In the genomic region with DNA sequence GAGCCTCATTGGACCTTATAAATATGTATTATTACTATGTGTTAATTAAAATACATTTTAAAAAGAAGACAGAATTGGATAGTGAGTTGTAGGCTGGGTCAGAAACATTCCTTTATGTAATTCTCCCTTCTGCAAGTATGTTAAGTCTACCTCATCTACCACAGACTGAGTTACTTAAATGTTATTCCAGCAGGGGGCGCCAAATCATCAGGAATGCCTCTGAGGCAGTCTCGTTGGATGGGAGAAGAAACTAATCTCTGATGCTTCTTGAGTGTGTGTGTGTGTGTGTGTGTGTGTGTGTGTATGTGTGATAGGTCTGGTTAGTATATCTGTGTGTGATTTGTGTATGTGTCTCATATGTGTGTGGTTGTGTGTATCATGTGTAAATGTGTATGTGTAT, we compare ENCODE assay signal across 1 mouse cellular context.
TF ChIP-seq lines count a peak whose summit lies in the region.

No protein-coding gene starts in this region.

TF ChIP-seq in CH12.LX, 34 proteins besides CTCF, POLR2A, EP300 and RAD21 (continued from another document):
- TF ChIP-seq ZNF384 (IDR thresholded peaks at IDR 0.05; ENCODE audit: low read depth, low read length): no peak
- 0 out of 2 replicates have a peak, but pooled peaks have one; percentile 24 for TF ChIP-seq MAZ (IDR thresholded peaks at IDR 0.05; ENCODE audit: low read depth, low read length)
- TF ChIP-seq CHD1 (IDR thresholded peaks at IDR 0.05; ENCODE audit: low read depth, low read length): no peak
- TF ChIP-seq SIN3A (IDR thresholded peaks at IDR 0.05; ENCODE audit: low read length): 0 out of 2 replicates have a peak, but pooled peaks have one; percentile 37
- no peak for TF ChIP-seq ETS1 (conservative IDR thresholded peaks at IDR 0.05; ENCODE audit: low read depth, low read length)
- no peak for TF ChIP-seq MAX (IDR thresholded peaks at IDR 0.05; ENCODE audit: low read length)
- no peak for TF ChIP-seq MEF2A (IDR thresholded peaks at IDR 0.05; ENCODE audit: borderline replicate concordance, low read depth, low read length)
- peak; percentile 33; the same call in 1 of the 2 replicates for TF ChIP-seq IRF4 (IDR thresholded peaks at IDR 0.05; ENCODE audit: low read depth, low read length)
- no peak for TF ChIP-seq KAT2A (IDR thresholded peaks at IDR 0.05; ENCODE audit: insufficient replicate concordance, low read length)
- no peak for TF ChIP-seq TCF12 (IDR thresholded peaks at IDR 0.05; ENCODE audit: low read depth, low read length)
- no peak for TF ChIP-seq JUN (IDR thresholded peaks at IDR 0.05; ENCODE audit: insufficient read depth, low read depth, low read length)
- TF ChIP-seq RCOR1 (conservative IDR thresholded peaks at IDR 0.05; ENCODE audit: low read depth, low read length): no peak
- no peak for TF ChIP-seq GABPA (IDR thresholded peaks at IDR 0.05; ENCODE audit: insufficient replicate concordance, low read depth, low read length)
- TF ChIP-seq ZKSCAN1 (IDR thresholded peaks at IDR 0.05; ENCODE audit: borderline replicate concordance, low read depth, low read length): no peak
- no peak for TF ChIP-seq CHD2 (IDR thresholded peaks at IDR 0.05; ENCODE audit: low read length)
- TF ChIP-seq SMC3 (IDR thresholded peaks at IDR 0.05; ENCODE audit: low read depth, low read length): peak; percentile 99
- peak; percentile 90 for TF ChIP-seq ZC3H11A (IDR thresholded peaks at IDR 0.05; ENCODE audit: low read depth, low read length)
- TF ChIP-seq JUND (conservative IDR thresholded peaks at IDR 0.05; ENCODE audit: low read depth, low read length): no peak; the same call in 1 of the 2 replicates
- 0 out of 2 replicates have a peak, but pooled peaks have one; percentile 32 for TF ChIP-seq MAFK (IDR thresholded peaks at IDR 0.05; ENCODE audit: insufficient replicate concordance, low read length)
- TF ChIP-seq ELF1 (IDR thresholded peaks at IDR 0.05; ENCODE audit: low read depth, low read length): no peak
- no peak for TF ChIP-seq E2F4 (IDR thresholded peaks at IDR 0.05; ENCODE audit: insufficient replicate concordance, low read depth, low read length)
TF ChIP-seq in CH12.LX: peak in this region for 9.
